13 mouse cellular contexts compared by ENCODE assay signal in the genomic region with DNA sequence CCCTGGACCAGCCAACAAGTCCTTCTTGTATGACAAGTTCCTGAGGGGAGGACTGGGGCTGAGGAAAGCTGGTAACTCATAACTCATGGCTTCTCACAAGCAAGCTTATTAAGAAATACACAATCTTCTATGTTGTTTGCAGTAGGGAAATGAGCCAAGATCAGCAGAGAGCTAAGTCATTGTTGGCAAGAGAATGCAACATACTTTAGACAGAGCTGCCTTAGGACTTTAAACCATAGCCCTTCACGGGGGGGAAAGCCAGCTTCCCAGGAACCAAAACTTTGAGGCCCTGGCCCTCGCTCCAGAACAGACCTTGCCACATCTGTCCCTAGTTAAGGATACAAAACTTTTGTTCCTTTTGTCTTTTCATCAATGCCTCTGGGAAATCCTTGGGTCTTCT. TPM values are rescaled to one million over a fixed set of nuclear protein-coding genes. Genes with fewer than 3 reads are reported as not detected.
A peak's percentile ranks its signal among the peaks of the same experiment; 100 is the strongest.
DNase-seq lines count a peak whose midpoint lies in the region; ATAC-seq and TF ChIP-seq lines count a peak whose summit lies in the region.
"Had no signal": no experiment of that assay in that cellular context is flagged by ENCODE, and none has a peak within 500 bp of the region (broad histone marks: within the 10 kb centered on the region; RNA-seq: fewer than 3 reads in every experiment).

No protein-coding gene starts in this region.

- no peak for TF ChIP-seq CTCF in cerebellum, adult 2 months (IDR thresholded peaks at IDR 0.05; ENCODE audit: borderline replicate concordance, insufficient read depth, low read depth, low read length)

- H3K4me2 ChIP-seq in embryonic facial prominence, embryonic 13.5 days, result no peak overlapping the region
- no peak overlapping the region for H3K4me2 ChIP-seq in lung, embryonic 15.5 days
- H3K4me2 ChIP-seq: liver, embryonic 13.5 days had no signal

- DNase-seq in embryonic facial prominence, embryonic 10.5 days (ENCODE audit: low spot score), result no peak
- peak; percentile 27 for DNase-seq in brain, adult 2 months (ENCODE audit: low read depth, low spot score)
- peak; percentile 17 for DNase-seq in heart, postnatal 4 days
- DNase-seq in left cerebral cortex, postnatal 4 days, result no peak
- no peak for DNase-seq in layer of hippocampus, postnatal 36 days
- no peak for DNase-seq in cerebellum, adult 2 months
- DNase-seq: B cell, adult 2 months; cerebellum, adult 11 months; liver, embryonic 13.5 days had no signal

- ATAC-seq in embryonic facial prominence, embryonic 13.5 days (ENCODE audit: insufficient number of reproducible peaks, insufficient read depth, low FRiP score, low TSS enrichment, low read depth), result no peak; the same call in 1 of the 2 replicates
- ATAC-seq in lung, embryonic 15.5 days (ENCODE audit: borderline replicate concordance, extremely low read depth, low FRiP score, low TSS enrichment), result peak; percentile 78; the same call in 1 of the 2 replicates
- ATAC-seq: hindbrain, embryonic 16.5 days had no signal

- no peak overlapping the region for H3K4me3 ChIP-seq in embryonic facial prominence, embryonic 13.5 days
- H3K4me3 ChIP-seq in embryonic facial prominence, embryonic 10.5 days, result no peak overlapping the region
- H3K4me3 ChIP-seq in lung, embryonic 15.5 days, result no peak overlapping the region
- no peak overlapping the region for H3K4me3 ChIP-seq in cerebellum, adult 2 months (replicated peaks; ENCODE audit: insufficient read depth, low read depth, low read length)
- H3K4me3 ChIP-seq: liver, embryonic 13.5 days; myocyte had no signal

- peak overlapping the region; percentile 79 for H3K27ac ChIP-seq in embryonic facial prominence, embryonic 13.5 days
- no peak overlapping the region for H3K27ac ChIP-seq in embryonic facial prominence, embryonic 10.5 days (replicated peaks)
- H3K27ac ChIP-seq in lung, embryonic 15.5 days, result no peak overlapping the region
- no peak overlapping the region for H3K27ac ChIP-seq in cerebellum, adult 2 months (ENCODE audit: insufficient read depth, low read length)
- H3K27ac ChIP-seq: liver, embryonic 13.5 days had no signal

- H3K4me1 ChIP-seq in embryonic facial prominence, embryonic 13.5 days, result peaks cover 9% of the 10 kb centered on the region
- H3K4me1 ChIP-seq in embryonic facial prominence, embryonic 10.5 days, result no peaks in the 10 kb centered on the region
- H3K4me1 ChIP-seq in lung, embryonic 15.5 days, result peaks cover 10% of the 10 kb centered on the region
- H3K4me1 ChIP-seq in cerebellum, adult 2 months (ENCODE audit: control insufficient read depth, insufficient read depth, low read length), result no peaks in the 10 kb centered on the region

- H3K27me3 ChIP-seq in embryonic facial prominence, embryonic 13.5 days, result no peaks in the 10 kb centered on the region
- no peaks in the 10 kb centered on the region for H3K27me3 ChIP-seq in embryonic facial prominence, embryonic 10.5 days (replicated peaks; ENCODE audit: low read depth, poor library complexity, severe bottlenecking)
- H3K27me3 ChIP-seq in lung, embryonic 15.5 days, result no peaks in the 10 kb centered on the region
- no peaks in the 10 kb centered on the region for H3K27me3 ChIP-seq in cerebellum, adult 2 months (ENCODE audit: control insufficient read depth, insufficient read depth, low read length)
- H3K27me3 ChIP-seq: liver, embryonic 13.5 days had no signal

- intact Hi-C loops in left cerebral cortex, postnatal 4 days (cut with DNase I), result no loop called here

- no peak for TF ChIP-seq POLR2A in cerebellum, adult 2 months (IDR thresholded peaks at IDR 0.05; ENCODE audit: borderline replicate concordance, insufficient read depth, low read length)

- no peak overlapping the region for H3K9ac ChIP-seq in embryonic facial prominence, embryonic 13.5 days
- no peak overlapping the region for H3K9ac ChIP-seq in lung, embryonic 15.5 days
- H3K9ac ChIP-seq: liver, embryonic 13.5 days had no signal

- H3K9me3 ChIP-seq in embryonic facial prominence, embryonic 13.5 days, result no peaks in the 10 kb centered on the region
- no peaks in the 10 kb centered on the region for H3K9me3 ChIP-seq in embryonic facial prominence, embryonic 10.5 days
- no peaks in the 10 kb centered on the region for H3K9me3 ChIP-seq in lung, embryonic 15.5 days
- H3K9me3 ChIP-seq: liver, embryonic 13.5 days had no signal

- 23% methylated on average over 2 of the region's 2 CpGs for WGBS in embryonic facial prominence, embryonic 13.5 days
- WGBS in embryonic facial prominence, embryonic 10.5 days, result 70% methylated on average over 2 of the region's 2 CpGs
- 52% methylated on average over 2 of the region's 2 CpGs for WGBS in lung, embryonic 15.5 days
- 37% methylated on average over 2 of the region's 2 CpGs for WGBS in cerebellum, adult 2 months

- H3K36me3 ChIP-seq in embryonic facial prominence, embryonic 13.5 days, result no peaks in the 10 kb centered on the region
- no peaks in the 10 kb centered on the region for H3K36me3 ChIP-seq in embryonic facial prominence, embryonic 10.5 days (replicated peaks)
- H3K36me3 ChIP-seq in lung, embryonic 15.5 days, result no peaks in the 10 kb centered on the region
- H3K36me3 ChIP-seq: liver, embryonic 13.5 days had no signal

RNA-seq across cellular contexts. Expression of gene Phkb, which starts 30.9 kb away (rescaled TPM):
- polyA plus RNA-seq in embryonic facial prominence, embryonic 13.5 days (2015; fragmentation: Nextera tagmentation; extraction: Ambion mirVana), result 46.8 and 55.2 TPM in 2 replicates
- polyA plus RNA-seq in embryonic facial prominence, embryonic 10.5 days (2016; fragmentation: Nextera tagmentation; extraction: Ambion mirVana), result 44.9 and 46.6 TPM in 2 replicates
- total RNA-seq in heart, postnatal 4 days (2021), result 10 to 100 TPM; 39.9 to 47.0 TPM
- 43.7 and 47.0 TPM in 2 replicates for polyA plus RNA-seq in lung, embryonic 15.5 days (2015; fragmentation: Nextera tagmentation; extraction: Ambion mirVana)
- 10 to 100 TPM; 22.3 TPM for total RNA-seq in left cerebral cortex, postnatal 4 days (2021)
- 10 to 100 TPM; 37.7 to 44.5 TPM for total RNA-seq in layer of hippocampus, postnatal 36 days (2021)
- polyA plus RNA-seq in cerebellum, adult 2 months (2012; rRNA removed), result 34.4 and 36.9 TPM in 2 replicates

RNA-seq across cellular contexts. Expression of gene Itfg1, which starts 30.9 kb away (rescaled TPM):
- polyA plus RNA-seq in embryonic facial prominence, embryonic 13.5 days (2015; fragmentation: Nextera tagmentation; extraction: Ambion mirVana), result 72.2 and 73.7 TPM in 2 replicates
- polyA plus RNA-seq in embryonic facial prominence, embryonic 10.5 days (2016; fragmentation: Nextera tagmentation; extraction: Ambion mirVana), result 54.8 and 55.1 TPM in 2 replicates
- total RNA-seq in heart, postnatal 4 days (2021), result 10 to 100 TPM; 48.4 to 50.8 TPM
- polyA plus RNA-seq in lung, embryonic 15.5 days (2015; fragmentation: Nextera tagmentation; extraction: Ambion mirVana), result 74.0 and 77.4 TPM in 2 replicates
- total RNA-seq in left cerebral cortex, postnatal 4 days (2021), result 100 to 1,000 TPM; 168 to 178 TPM
- 100 to 1,000 TPM; 145 to 158 TPM for total RNA-seq in layer of hippocampus, postnatal 36 days (2021)
- polyA plus RNA-seq in cerebellum, adult 2 months (2012; rRNA removed), result 85.0 and 85.1 TPM in 2 replicates

Comparison
In these comparisons a context has a peak if more than half of its experiments do, and no peak if none do; other contexts are left out.
1. DNase-seq: peak in brain, adult 2 months (single experiment) and heart, postnatal 4 days (single experiment); none in embryonic facial prominence, embryonic 10.5 days (single experiment), left cerebral cortex, postnatal 4 days (single experiment), layer of hippocampus, postnatal 36 days (0 of 2) and cerebellum, adult 2 months (0 of 2).